Mouse (Mus musculus): ENCODE measurements at regions not wholly inside any gene's neighbourhood (a gene's known extent, or its start where the extent isn't known, plus 50 kb on each side); places are given as distances from the start of the nearest gene placed in this dataset.

- DNase-seq (ENCODE audit: low spot score), result no peak
These were observed 61.9 kb upstream of the Pard3b start for GRCm38 (mm10) chr1:61576758-61577157.

- DNase-seq (ENCODE audit: low spot score), result no peak
These were observed 51.4 kb upstream of the Pard3b start for GRCm38 (mm10) chr1:61587251-61587650.

Measured in retina, embryonic 14.5 days (tissue).